Mouse (Mus musculus): ENCODE results near the gene Prl8a2. TPM values are rescaled to one million over a fixed set of nuclear protein-coding genes. Genes with fewer than 3 reads are reported as not detected.
A peak's percentile ranks its signal among the peaks of the same experiment; 100 is the strongest.

Prl8a2 gene
- not detected in 2 replicates for polyA plus RNA-seq (2014; fragmentation: Nextera tagmentation; extraction: Ambion mirVana)

DNA sequence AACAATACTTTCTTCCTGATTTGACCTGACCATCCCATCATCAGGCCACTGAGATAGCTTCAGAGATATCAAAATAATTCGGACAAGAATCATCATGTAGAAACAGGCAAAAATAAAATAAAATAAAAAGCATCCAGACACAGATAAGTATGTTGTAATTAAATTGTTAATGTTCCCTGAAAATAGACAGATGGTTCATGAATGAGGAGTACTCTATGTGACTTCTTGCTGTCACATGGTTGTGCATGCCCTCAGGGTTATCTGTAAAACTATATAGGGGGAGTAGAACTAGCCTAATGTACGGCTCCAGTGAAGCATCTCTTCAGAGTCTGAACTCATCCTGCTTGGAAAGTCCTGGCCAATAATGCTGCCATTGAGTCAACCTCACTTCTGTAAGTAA, at the start of gene Prl8a2:
Gene Prl8a2 (plus strand): TSS at position 301 of the 400 bp plus-strand sequence.
- no peak within 1 kb of the TSS for H3K4me2 ChIP-seq
- ATAC-seq (ENCODE audit: insufficient read depth) (no peak), DNase-seq (no peak)
- H3K9me3 ChIP-seq (ENCODE audit: low read depth, low read length): no peaks in the 10 kb centered on the region
- H3K27me3 ChIP-seq (ENCODE audit: insufficient read depth, low read length): no peaks in the 10 kb centered on the region
- H3K36me3 ChIP-seq (ENCODE audit: insufficient read depth): no peaks in the 10 kb centered on the region
- no peak within 1 kb of the TSS for H3K9ac ChIP-seq
- no peak within 1 kb of the TSS for H3K27ac ChIP-seq (ENCODE audit: low read depth)
- 64% methylated on average over 2 of the region's 2 CpGs for WGBS
- H3K4me1 ChIP-seq (ENCODE audit: insufficient read depth): no peaks in the 10 kb centered on the region; the same call in 1 of the 2 replicates
- no peak within 1 kb of the TSS for H3K4me3 ChIP-seq (ENCODE audit: low read depth, low read length)
- no peak for TF ChIP-seq CTCF (IDR thresholded peaks at IDR 0.05; ENCODE audit: low read depth)

DNA sequence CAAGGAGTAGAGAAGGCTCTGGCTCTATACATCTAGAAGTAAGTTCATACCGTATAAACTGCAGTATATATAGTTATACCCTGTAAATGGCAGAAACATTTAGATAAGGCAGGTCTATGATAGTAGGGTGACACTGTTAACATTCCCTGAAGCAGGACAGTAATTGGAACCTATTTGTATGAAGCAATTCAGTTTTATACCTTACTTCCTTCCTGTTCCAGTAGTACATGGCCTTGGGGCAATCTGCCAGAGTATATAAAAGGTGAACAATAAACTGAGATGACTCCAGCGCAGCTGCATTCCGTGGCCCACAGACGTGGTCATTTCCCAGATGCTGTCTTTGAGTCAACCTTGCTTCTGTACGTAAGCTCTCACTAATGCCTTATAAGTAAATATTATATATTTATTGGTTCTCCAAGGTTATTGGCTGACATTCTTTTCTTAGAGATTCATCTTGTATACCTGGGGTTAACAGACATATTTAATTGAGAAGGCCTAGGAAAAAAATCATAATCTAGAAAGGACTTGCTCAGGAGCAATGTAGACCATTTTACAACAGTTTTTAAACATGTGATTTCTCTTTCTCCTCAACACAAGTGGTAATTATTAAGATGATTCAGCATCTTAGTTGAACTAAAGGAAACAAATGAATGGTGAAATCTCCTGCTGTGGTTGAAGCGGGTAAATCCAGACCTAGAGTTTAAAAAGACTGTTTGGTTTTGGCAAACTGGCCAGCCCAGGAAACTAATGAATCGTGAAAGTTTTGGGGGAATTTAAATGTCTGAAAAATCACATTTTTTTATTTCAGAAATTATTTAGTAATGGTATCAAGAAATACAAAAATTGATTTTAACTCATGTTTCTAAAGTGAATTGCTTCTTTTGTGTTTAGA, 32.9 kb upstream of the Prl8a2 start, which contains the start of gene Prl6a1:
Gene Prl6a1 (plus strand): TSS at position 294 of the 892 bp plus-strand sequence.
- no peaks in the 10 kb centered on the region for H3K9me3 ChIP-seq (ENCODE audit: low read depth, low read length)
- no peak within 1 kb of the TSS for H3K4me2 ChIP-seq
- H3K9ac ChIP-seq: no peak within 1 kb of the TSS
- H3K4me3 ChIP-seq (ENCODE audit: low read depth, low read length): no peak within 1 kb of the TSS
- ATAC-seq (ENCODE audit: insufficient read depth) (no peak), DNase-seq (peak; percentile 8)
- no peaks in the 10 kb centered on the region for H3K27me3 ChIP-seq (ENCODE audit: insufficient read depth, low read length)
- no peaks in the 10 kb centered on the region for H3K36me3 ChIP-seq (ENCODE audit: insufficient read depth)
- 66% methylated on average over 7 of the region's 7 CpGs for WGBS
- H3K27ac ChIP-seq (ENCODE audit: low read depth): no peak within 1 kb of the TSS
- TF ChIP-seq CTCF (IDR thresholded peaks at IDR 0.05; ENCODE audit: low read depth): no peak
- no peaks in the 10 kb centered on the region for H3K4me1 ChIP-seq (ENCODE audit: insufficient read depth)

DNA sequence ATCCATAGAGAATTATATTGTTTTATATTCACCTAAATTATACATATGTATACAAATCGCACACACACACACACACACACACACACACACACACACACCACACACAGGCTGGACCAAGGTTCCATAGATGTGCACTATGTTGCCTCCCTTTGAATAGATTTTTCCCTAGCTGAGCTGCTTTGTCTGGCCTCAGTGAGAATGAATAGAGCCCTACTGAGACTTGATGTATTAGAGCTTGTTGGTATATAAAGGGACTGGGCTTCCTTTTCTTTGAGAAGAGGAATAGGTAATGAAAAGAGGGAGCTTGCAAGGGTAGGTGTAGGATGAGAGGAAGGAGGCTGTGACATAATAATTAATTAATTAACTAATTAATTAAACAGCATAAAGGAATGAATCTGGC, 10.5 kb upstream of the Prl8a2 start:
- Histone ChIP-seq H3K27me3 (ENCODE audit: insufficient read depth, low read length) (no peaks in the 10 kb centered on the region), H3K4me3 (ENCODE audit: low read depth, low read length) (no peak overlapping the region), H3K4me2 (no peak overlapping the region), H3K4me1 (ENCODE audit: insufficient read depth) (no peaks in the 10 kb centered on the region), H3K9me3 (ENCODE audit: low read depth, low read length) (no peaks in the 10 kb centered on the region), H3K9ac (no peak overlapping the region), H3K36me3 (ENCODE audit: insufficient read depth) (no peaks in the 10 kb centered on the region), H3K27ac (ENCODE audit: low read depth) (no peak overlapping the region)
- 83% methylated on average over 1 of the region's 1 CpGs for WGBS
- TF ChIP-seq CTCF (IDR thresholded peaks at IDR 0.05; ENCODE audit: low read depth): no peak
- no peak for ATAC-seq (ENCODE audit: insufficient read depth)
- DNase-seq: no peak

DNA sequence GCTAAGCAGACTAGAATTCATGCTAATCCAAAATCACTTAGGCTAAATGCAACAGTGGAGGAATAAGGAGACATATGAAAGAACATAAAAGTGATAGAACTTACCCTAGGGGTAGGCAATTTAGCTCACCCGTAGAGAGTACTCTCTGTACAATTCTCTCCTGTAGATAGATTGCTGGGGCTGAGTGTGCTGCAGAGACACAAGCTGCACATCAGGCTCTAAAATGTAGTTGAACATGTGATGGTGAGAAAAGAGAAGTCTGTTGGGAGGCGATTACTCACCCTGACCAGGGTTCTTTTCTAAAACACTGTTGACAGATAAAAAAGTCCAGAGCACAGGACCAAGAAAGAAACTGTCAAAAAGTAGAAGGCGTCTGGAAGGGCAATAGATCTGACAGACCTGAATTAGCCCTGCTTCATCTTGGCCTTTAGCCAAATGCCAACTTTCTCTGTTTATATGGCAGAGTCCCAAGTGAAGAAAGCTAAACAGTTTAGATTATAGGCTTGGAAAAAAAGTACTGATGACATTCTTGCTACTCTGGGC, 2.7 kb upstream of the Prl8a2 start:
- Histone ChIP-seq H3K9ac (no peak overlapping the region), H3K4me1 (ENCODE audit: insufficient read depth) (no peaks in the 10 kb centered on the region; the same call in 1 of the 2 replicates), H3K4me2 (no peak overlapping the region), H3K9me3 (ENCODE audit: low read depth, low read length) (no peaks in the 10 kb centered on the region), H3K27ac (ENCODE audit: low read depth) (no peak overlapping the region), H3K36me3 (ENCODE audit: insufficient read depth) (no peaks in the 10 kb centered on the region), H3K4me3 (ENCODE audit: low read depth, low read length) (no peak overlapping the region), H3K27me3 (ENCODE audit: insufficient read depth, low read length) (no peaks in the 10 kb centered on the region)
- WGBS: 27% methylated on average over 3 of the region's 3 CpGs
- DNase-seq: peak; percentile 61
- TF ChIP-seq CTCF (IDR thresholded peaks at IDR 0.05; ENCODE audit: low read depth): no peak
- peak; percentile 58; the same call in 1 of the 2 replicates for ATAC-seq (ENCODE audit: insufficient read depth)

DNA sequence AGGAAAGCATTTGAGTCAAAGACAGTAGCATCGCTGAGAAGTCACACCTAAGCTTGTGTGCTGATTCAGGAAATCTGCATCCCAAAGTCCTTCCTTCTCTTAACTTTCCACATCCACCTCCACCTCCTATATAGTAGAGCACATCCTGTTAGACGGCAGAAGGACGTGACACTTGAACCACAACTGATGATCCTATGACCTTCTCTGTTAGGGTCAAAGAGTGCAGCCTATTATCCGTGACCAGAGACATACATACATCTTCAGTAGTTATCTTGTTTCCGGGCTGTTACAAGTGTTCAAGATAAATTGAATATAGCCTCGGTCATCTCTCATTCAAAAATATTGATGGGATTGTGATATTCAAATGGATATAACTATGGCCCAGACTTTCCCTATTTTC, 45.3 kb downstream of the Prl8a2 start, which contains the start of gene Prl2b1:
Gene Prl2b1 (minus strand): TSS at position 101 of the 400 bp plus-strand sequence.
- Histone ChIP-seq H3K27ac (ENCODE audit: low read depth) (no peak within 1 kb of the TSS), H3K9me3 (ENCODE audit: low read depth, low read length) (no peaks in the 10 kb centered on the region), H3K4me1 (ENCODE audit: insufficient read depth) (no peaks in the 10 kb centered on the region), H3K9ac (no peak within 1 kb of the TSS), H3K36me3 (ENCODE audit: insufficient read depth) (no peaks in the 10 kb centered on the region), H3K4me2 (no peak within 1 kb of the TSS), H3K4me3 (ENCODE audit: low read depth, low read length) (no peak within 1 kb of the TSS), H3K27me3 (ENCODE audit: insufficient read depth, low read length) (no peaks in the 10 kb centered on the region)
- ATAC-seq (ENCODE audit: insufficient read depth) (no peak), DNase-seq (no peak)
- no peak for TF ChIP-seq CTCF (IDR thresholded peaks at IDR 0.05; ENCODE audit: low read depth)
- WGBS: 68% methylated on average over 6 of the region's 6 CpGs

DNA sequence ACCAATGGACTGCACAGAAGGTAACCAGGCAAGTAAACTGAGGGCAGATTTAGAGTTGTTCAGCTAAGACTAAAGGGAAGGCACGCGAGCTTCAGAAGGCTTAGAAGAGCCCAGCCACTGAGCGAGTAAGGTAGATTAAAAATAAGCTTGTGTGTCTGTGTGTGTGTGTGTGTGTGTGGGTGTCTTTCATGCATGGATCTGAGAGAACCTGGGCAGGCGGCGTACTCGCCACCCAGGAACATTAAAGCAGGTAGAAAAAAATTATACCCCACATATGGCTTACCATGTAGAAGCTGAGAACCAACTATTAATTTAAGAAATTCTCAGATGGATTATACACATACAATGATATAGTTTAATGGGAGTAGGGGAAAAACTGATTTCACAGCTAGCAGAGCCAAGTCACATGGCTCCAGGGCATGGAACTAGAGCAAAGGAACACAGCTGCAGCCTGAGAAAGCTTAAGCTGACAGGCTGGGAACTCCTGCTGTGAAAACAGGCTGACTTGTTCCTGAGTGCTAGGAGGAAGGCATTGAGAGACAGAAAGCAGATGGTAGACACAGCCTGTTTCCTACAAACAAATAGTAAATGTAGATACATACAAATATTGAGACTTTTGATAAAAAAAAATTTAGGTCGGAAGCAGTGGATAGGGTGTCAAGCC, 53.7 kb downstream of the Prl8a2 start:
- no peak for TF ChIP-seq CTCF (IDR thresholded peaks at IDR 0.05; ENCODE audit: low read depth)
- H3K36me3 ChIP-seq (ENCODE audit: insufficient read depth): no peaks in the 10 kb centered on the region
- no peak overlapping the region for H3K27ac ChIP-seq (ENCODE audit: low read depth)
- 90% methylated on average over 7 of the region's 7 CpGs for WGBS
- H3K27me3 ChIP-seq (ENCODE audit: insufficient read depth, low read length): no peaks in the 10 kb centered on the region
- no peak overlapping the region for H3K4me2 ChIP-seq
- ATAC-seq (ENCODE audit: insufficient read depth) (no peak), DNase-seq (peak; percentile 23)
- H3K4me3 ChIP-seq (ENCODE audit: low read depth, low read length): no peak overlapping the region
- no peak overlapping the region for H3K9ac ChIP-seq
- no peaks in the 10 kb centered on the region for H3K9me3 ChIP-seq (ENCODE audit: low read depth, low read length)
- H3K4me1 ChIP-seq (ENCODE audit: insufficient read depth): no peaks in the 10 kb centered on the region

Other genes starting within 250 kb of the Prl8a2 start
- not detected in 2 replicates for gene Prl3d2, start 224.0 kb upstream of the Prl8a2 start, polyA plus RNA-seq (2014; fragmentation: Nextera tagmentation; extraction: Ambion mirVana)
- not detected in 2 replicates for gene Prl3d3, start 188.9 kb upstream of the Prl8a2 start, polyA plus RNA-seq (2014; fragmentation: Nextera tagmentation; extraction: Ambion mirVana)
- gene Prl3c1, start 149.0 kb upstream of the Prl8a2 start, polyA plus RNA-seq (2014; fragmentation: Nextera tagmentation; extraction: Ambion mirVana): not detected in 2 replicates
- gene Prl3b1, start 103.8 kb upstream of the Prl8a2 start, polyA plus RNA-seq (2014; fragmentation: Nextera tagmentation; extraction: Ambion mirVana): not detected in 2 replicates
- gene Prl3a1, start 86.2 kb upstream of the Prl8a2 start, polyA plus RNA-seq (2014; fragmentation: Nextera tagmentation; extraction: Ambion mirVana): not detected in 2 replicates
- not detected in 2 replicates for gene Prl6a1, start 33.0 kb upstream of the Prl8a2 start, polyA plus RNA-seq (2014; fragmentation: Nextera tagmentation; extraction: Ambion mirVana)
- not detected in 2 replicates for gene Prl2b1, start 45.2 kb downstream of the Prl8a2 start, polyA plus RNA-seq (2014; fragmentation: Nextera tagmentation; extraction: Ambion mirVana)
- gene Prl8a6, start 93.0 kb downstream of the Prl8a2 start, polyA plus RNA-seq (2014; fragmentation: Nextera tagmentation; extraction: Ambion mirVana): not detected in 2 replicates
- gene Prl8a8, start 167.5 kb downstream of the Prl8a2 start, polyA plus RNA-seq (2014; fragmentation: Nextera tagmentation; extraction: Ambion mirVana): not detected in 2 replicates
- not detected in 2 replicates for gene Prl8a9, start 218.9 kb downstream of the Prl8a2 start, polyA plus RNA-seq (2014; fragmentation: Nextera tagmentation; extraction: Ambion mirVana)
- gene Prl8a1, start 236.5 kb downstream of the Prl8a2 start, polyA plus RNA-seq (2014; fragmentation: Nextera tagmentation; extraction: Ambion mirVana): not detected in 2 replicates